Mouse (Mus musculus): ENCODE measurements around the gene Gal.

Gene Gal

DNA sequence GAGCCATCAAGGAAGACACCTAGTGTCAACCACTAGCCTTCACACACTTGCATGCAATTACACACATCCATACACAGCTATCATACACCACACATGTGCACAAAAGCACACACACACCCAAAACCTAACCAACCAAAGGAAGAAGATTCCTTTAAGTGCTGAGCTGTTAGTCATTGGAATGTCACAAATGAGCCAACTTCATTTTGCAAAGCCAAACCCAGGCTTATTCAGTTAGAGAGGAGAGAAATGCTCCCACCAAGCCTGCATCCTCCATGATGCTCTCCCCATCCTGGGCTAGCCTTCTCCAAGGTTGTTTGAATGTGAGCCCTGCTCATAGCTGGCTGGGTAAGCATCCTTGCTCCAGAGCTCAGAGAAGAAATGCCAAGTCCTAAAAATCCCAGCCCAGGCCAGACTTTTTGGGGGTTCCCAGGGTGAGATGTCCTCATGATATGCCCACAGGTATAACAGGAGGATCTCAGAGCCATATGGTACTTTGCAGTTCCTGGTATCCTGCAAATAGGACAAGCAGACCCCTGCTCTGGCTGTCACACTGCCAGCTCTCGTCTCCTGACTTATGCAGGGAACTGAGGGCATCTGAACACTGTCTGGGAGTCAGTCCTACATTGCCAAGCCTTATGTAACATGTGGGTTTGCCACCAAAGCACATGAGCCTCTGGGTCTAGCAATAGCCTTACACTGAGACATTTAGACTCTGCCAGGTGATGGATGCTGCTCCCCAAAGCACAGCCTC lies 8.6 kb downstream of the Gal start:
- DNase-seq, result no peak

DNA sequence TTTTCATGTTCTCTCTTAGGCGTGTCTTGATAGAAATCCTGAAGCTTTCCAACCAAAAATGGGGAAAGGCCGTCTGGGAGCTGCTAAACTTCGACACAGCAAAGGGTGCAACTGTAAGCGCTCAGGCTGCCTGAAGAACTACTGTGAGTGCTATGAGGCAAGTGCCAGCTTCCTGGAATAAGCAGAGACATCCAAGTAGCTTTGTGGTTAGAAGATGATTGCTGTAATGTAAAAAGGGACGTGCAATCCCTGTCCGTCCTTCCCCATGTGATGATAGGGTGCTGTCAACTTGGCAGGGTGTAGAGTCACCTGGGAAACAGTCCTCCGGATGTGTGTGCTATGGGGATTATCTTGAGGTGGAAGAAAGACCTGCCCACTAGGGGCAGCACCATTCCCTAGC lies 10.3 kb downstream of the Gal start:
- no peak for DNase-seq

DNA sequence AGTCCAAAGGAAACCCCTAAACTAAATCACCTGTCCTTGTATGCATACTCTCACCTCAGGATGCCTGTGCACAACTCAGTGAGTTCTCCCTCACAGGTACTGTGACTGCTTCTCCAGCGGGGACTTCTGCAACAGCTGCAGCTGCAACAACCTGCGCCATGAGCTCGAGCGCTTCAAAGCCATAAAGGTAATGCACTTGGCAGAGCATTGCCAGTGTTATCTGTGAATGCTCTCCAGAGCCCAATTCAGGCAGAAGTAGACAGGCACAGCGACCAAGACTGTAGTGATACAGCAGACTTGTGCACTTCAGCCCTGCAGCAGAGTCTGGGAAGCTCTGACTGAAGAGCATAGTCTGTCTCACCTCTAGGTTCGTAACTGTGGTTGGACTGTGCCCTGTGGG lies 12.0 kb downstream of the Gal start:
- no peak for DNase-seq

DNA sequence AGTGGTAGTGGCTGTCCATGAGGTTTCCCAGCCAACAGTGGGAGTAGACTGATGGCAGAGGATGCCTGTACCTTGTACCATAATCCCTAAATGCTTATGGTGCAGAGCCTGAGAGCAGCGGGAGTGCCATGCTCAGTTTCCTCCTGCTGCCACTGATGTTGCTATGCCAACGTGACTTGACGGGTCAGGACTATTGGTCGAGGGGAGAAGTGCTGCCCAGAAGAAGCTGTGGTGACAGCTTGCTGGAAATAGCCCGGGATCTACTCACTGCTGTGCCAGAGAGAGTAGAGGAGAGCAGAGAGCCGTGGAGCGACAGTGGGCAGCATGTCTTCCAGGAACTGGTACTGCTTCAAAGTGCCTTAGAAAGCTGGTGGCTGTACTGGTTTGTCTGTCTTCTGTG lies 12.4 kb downstream of the Gal start:
- DNase-seq, result no peak

DNA sequence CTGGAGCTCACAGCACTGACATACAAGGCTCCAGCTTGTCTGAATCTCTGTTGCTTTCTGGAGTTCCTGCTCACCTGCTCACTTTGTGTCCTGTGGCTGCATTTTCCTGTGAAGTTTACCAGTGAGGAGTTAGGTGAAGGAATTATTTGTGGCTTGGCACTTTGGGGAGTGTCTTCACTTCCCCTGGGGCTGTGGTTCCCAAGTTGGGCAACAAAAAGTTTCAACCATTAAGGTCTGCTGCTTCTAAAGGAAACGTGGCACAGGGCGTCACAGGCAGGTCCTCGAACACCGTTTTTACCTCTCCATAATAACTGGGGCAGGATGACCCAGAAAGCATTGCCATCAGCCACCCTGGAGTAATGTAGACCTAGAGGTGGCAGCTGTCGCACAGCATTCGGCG lies 12.8 kb downstream of the Gal start:
- DNase-seq, result no peak

DNA sequence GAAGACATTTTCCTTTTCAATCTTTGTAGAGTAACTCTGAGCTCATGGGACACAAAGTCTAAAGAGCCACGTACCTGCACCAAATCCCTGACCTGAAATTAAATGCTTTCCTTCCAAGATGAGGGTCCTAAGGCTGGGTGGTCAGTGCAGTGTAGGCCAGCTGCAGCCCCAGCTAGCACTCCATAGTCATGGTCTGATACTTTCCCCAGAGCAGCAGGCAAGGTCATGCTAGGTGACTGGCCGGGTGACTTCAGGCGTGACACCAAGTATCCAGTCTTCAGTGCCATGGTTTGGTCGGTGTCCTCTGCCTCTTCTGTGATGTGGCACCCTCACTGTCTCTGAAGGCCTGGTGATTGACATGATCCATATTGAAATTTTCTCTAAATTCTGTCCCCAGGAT lies 14.3 kb downstream of the Gal start:
- DNase-seq, result no peak

DNA sequence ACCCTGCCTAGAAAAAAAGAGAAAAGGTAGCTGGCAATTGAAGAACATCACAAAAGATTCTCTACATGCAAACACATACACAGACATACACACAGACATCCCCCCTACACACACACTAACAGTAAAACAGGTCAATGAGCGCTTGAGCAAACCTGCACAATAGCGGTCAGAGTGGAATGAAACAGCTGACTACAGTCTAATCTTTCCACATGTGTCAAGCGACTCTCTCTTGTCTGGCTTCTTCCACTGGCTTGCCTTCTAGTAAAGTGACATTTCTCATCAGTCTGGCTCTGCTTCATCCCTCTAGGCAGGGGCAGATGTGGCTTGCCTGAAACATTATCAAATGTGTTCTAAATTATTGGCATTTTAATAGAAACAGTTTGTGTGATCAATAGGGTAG lies 20.1 kb downstream of the Gal start:
- no peak for DNase-seq

DNA sequence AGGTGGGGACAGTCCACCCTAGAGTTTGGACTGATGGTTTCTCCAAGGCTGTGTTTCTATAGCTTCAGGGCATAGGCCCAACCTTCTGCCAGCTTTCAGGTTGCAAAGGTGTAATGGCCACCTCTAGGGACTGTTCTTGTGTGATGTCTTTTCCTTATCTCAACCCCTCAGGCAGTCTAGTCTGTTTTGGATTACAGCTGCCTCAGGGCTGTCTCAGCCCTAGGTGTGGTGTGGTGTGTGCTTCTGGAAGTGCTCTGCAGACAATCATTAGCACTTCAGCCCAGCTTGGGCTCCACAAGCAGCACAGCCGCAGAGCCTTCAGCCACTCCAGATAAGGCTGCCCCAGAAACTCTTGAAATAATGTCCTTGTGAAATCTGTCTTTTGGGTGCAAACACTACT lies 22.0 kb downstream of the Gal start:
- no peak for DNase-seq

DNA sequence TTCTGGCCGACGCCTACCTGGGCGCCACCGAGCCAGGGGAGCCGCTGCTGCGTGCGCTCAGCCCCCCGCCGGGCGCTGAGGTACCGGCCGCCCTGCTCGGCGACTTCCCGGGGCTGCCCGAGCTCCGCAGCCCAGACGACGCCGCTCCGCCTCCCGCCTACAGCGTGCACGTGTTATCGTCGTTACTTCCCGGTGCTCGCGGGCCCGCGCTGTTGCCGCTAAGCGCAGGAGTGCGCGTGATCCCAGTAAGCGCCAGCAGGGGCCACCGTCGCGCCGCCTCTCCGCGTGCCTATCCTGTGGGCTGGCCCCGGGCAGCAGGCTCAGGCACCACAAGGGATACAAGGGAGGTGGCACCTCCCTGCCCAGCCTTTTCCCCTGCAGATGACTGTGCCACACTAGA lies 25.3 kb downstream of the Gal start:
- DNase-seq, result peak; percentile 89 to 92

DNA sequence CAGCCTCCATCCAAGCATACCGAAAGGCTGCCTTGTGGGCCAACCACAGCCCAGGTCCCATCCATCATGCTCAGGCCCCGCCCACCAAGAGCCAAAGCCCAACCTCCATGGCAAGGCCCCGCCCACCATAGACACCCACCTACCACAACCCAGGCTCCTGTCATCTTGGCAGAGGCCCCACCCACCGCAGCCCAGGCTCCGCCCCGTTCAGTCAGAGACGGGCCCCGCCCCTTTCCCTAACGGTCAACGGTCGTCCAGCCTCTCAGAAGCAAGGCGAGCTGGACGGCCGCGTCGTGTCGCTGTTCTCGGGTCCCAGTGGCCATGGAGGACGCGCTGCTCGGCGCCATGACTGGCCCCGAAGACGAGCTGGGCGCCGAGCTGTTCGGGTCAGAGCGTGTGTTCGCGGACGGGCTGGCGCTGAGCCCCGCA lies 25.7 kb downstream of the Gal start, which contains the start of gene Tesmin:
Tesmin (plus strand) TSS at position 229 of the 429 bp plus-strand sequence.
- peak; percentile 95 for DNase-seq

DNA sequence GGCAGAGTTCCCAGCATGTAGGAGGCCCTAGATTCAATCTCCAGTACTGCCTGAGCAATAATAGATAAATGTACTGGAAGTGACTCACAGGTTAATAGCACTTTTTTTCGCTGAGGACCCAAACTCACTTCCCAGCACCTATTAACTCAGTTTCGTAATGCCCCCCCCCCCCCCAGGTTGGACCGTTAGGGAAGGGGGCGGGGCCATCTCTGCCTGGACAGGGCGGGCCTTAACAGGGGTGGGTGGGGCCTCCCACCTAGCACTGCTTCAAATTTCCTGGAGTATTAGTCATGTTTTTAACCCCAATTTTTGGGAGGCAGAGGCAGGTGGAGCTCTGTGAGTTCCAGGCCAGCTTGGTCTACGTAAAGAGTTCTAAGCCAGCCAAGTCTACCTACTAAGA lies 26.3 kb downstream of the Gal start:
- peak in 1 of 2 experiments; percentile 20 for DNase-seq

DNA sequence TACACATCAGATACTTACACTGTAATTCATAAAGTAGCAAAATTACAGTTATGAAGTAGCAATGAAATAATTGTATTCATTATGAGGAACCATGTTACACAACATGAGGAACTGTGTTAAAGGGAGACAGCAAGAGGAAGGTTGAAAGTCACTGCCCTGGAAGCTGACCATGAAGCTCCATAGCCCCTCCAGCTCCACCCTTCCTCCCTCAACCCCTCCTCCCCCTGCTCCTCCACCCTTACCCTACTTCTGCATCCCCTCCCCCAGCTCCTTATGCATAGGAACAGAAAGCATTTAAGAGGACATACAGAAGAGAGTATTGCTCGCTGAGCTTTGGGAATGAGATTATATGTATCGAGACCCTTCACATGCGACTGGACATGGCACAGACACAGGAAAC lies 35.7 kb downstream of the Gal start:
- no peak for DNase-seq

DNA sequence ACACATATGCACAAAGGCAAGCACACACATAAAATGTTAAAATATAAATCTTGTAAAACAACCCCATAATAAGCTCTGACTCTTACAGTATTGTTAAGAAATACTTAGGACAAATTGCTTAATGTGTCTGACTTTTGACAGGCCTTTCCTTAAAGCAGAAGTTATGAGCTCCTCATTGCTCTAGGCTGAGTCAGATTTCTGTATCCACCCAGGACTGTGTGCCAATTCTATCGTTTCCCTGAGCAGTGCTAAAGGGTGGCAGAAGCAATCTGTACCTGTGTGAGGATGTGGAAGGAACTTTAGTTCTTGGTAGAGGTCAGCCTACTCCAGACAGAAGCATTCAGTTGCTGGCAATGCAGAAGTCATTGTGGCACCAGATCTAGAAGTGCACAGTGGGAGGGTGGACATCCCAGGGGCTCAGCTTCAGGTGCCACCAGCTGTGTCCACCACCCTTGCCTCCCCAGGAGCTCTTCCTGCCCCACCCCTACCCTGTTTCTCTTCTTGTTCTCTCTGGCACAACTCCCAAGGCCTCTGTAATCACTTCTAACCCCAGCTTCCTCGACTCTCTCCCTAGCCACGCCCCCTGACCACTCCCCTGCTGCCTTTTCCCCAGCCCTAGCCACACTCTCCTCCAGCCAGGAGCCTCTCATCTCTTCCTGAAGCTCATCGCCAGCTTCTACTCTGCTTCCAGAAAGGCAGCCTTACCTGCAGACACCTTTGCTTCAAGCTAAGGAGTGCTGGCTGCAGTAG lies 37.2 kb downstream of the Gal start:
- peak; percentile 22 to 39 for DNase-seq

DNA sequence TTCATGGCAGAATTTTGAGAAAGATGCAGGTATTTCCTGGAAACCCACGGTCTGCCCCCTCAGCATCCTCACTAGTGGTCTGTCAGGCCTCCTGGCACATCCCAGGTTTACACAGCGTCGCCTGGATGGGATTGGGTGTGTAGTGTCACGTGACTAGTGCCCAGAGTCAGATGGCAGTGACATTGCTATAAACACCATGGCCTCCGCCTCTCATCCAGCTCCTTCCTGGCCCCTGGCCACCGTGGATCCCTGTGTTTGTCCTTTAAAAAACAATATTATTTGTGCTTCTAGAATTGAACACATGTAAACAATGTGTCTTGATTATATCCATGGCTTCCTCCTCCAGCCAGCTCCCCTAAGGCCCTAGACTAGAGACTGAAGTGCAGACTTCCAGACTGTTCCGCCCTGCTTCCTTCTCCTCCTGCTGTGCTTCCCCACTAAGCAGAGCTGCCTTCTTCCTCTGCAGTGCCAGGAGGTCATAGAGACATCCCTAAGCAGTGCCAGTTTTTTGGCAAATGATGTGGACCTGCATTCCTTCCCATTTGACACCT lies 38.3 kb downstream of the Gal start:
- peak in 1 of 2 experiments; percentile 40 for DNase-seq

DNA sequence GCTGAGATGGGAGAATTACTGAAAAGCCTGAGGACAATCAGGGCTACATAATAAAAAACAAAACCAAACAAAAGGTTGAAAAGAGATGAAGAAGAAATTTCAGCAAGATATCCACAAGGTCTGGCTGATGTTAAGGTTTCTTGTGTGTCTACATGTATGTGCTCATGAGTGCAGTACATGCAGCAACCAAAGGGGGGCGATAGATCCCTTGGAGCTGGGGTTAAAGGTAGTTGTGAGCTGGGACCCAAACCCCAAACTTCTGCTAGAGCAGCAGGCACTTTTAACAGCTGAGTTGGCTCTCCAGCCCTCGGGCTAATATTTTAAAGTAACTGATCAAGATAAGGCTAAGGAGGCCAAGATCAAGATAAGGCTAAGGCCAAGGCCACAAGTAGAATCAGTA lies 40.3 kb downstream of the Gal start:
- peak in 1 of 2 experiments; percentile 43 for DNase-seq

DNA sequence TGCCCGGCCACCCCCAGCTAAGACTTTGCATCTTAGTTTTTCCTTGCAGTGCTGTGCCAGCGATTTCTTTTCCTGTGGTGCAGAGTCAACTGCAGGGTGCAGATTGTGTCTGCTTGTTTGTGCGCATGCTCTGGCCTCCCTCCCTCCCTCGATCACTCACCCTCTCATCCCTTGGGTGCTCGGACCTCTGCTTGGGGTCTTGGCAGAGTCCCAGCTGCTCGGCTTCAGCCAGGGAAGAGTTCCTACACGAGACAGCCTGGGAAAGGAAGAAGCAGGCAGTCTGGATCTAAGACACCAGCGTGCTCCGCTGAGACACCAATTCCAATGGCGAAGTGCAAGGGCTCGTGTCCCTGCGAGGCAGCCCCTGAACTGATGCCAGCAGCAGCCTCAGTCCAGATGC lies 41.0 kb downstream of the Gal start:
- DNase-seq, result peak; percentile 70 to 76

DNA sequence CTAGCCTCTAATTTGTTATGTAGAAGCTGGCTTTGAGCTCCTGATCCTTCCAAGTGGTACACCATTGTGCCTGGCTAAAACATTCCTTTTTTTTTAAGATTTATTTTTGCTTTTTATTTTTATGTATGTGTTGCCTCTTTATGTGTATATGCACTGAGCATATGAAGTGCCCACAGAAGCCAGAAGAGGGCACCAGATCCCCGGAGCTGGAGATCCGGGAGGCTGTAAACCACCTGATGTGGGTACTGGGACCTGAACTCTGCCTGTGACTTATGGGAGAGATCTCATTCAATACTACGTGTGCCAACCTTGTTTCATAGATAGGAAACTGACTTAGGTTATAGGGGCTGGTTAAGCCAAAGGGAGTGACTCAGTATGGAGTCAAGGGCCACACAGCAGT lies 46.1 kb downstream of the Gal start:
- no peak for DNase-seq

DNA sequence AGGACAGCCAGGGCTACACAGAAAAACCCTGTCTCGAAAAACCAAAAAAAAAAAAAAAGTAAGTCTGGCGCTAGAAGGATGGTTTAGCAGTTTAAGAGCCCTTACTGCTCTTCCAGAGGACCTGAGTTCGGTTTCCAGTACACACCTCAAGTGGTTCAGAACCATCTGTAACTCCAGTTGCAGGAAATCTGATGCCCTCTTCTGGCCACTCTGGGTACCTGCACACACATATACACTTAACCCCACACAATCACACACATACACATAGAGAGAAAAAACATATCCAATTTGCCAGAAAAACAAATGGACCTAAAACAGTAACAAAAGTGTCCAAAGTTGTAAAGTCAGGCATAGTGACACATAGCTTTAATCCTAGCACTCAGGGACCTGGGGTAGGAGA lies 49.3 kb downstream of the Gal start:
- DNase-seq, result no peak

DNA sequence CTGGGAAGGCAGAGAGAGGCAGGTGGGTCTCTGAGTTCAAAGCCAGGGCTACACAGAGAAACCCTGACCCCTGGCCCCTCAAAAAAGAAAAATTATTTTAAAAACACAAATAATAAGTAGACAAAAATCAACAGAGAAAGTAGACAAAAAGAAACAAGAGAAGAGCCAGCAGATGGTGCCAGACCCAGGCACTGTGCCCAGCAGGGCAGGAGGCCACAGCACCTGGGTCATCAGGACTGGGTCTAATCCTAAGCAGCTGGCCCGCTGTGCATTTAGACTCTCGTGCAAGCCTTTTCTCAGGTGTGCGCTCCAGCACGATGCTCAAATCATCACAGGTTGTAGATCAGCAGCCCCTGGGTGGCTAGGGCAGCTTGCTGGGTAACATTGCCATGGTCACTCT lies 50.8 kb downstream of the Gal start:
- DNase-seq, result peak in 1 of 2 experiments; percentile 32
